Mouse (Mus musculus) CH12.LX (cell line): ENCODE measurements around the gene Gm44790. TPM values are rescaled to one million over a fixed set of nuclear protein-coding genes. Genes with fewer than 3 reads are reported as not detected.

Experiments used
- DNase-seq: peaks from one replicate; pipeline ENCODE4 v3.0.0-alpha.2; 2013; ENCODE audit errors: extremely low read depth
- H3K27ac ChIP-seq: 2 replicates; pipeline ENCODE4 v1.5.1; 2012; ENCODE audit warnings: low read depth, mild to moderate bottlenecking, control low read depth, moderate library complexity; ENCODE audit not compliant: insufficient read depth
- H3K27me3 ChIP-seq: replicated peaks from 2 replicates; pipeline ENCODE3; 2012; ENCODE audit warnings: inconsistent platforms
- H3K36me3 ChIP-seq, 2 experiments: replicated peaks in 1 of 2; 2 replicates each; pipeline versions ENCODE3 to v1.6.1; 2012; ENCODE audit warnings: inconsistent platforms in 1 of 2, low read length in 1 of 2, mild to moderate bottlenecking in 1 of 2, mixed read lengths in 1 of 2, moderate library complexity in 1 of 2; ENCODE audit not compliant: control insufficient read depth in 1 of 2, insufficient read depth in 1 of 2
- H3K4me1 ChIP-seq, 2 experiments: 2 replicates each; pipeline ENCODE4 v1.6.1; 2012; ENCODE audit warnings: inconsistent platforms in 1 of 2, moderate library complexity in 1 of 2; ENCODE audit not compliant: insufficient read depth in 2 of 2, control insufficient read depth in 1 of 2
- H3K4me2 ChIP-seq: 2 replicates; pipeline ENCODE4 v1.6.1; 2012; ENCODE audit warnings: low read depth, mild to moderate bottlenecking, control low read depth; ENCODE audit not compliant: poor library complexity, insufficient read depth, severe bottlenecking
- H3K4me3 ChIP-seq, 3 experiments: fragments of 150-350 bp in 1 of 3; sonication (generic) in 1 of 3; replicated peaks in 1 of 3; 2 replicates each; pipeline versions ENCODE3 to v1.5.1; 2011 to 2012; ENCODE audit warnings: low read depth in 2 of 3, low read length in 2 of 3, mild to moderate bottlenecking in 2 of 3, moderate library complexity in 2 of 3, control low read depth in 1 of 3, improper control_type of control experiment in 1 of 3, inconsistent platforms in 1 of 3, mixed read lengths in 1 of 3; ENCODE audit not compliant: poor library complexity in 1 of 3
- H3K79me2 ChIP-seq: replicated peaks from 2 replicates; pipeline ENCODE4 v1.6.1; 2012; ENCODE audit warnings: mild to moderate bottlenecking, moderate library complexity; ENCODE audit not compliant: control insufficient read depth, poor library complexity, insufficient read depth, severe bottlenecking; ENCODE audit errors: extremely low read depth
- H3K9ac ChIP-seq: 2 replicates; pipeline ENCODE4 v1.6.1; 2012; ENCODE audit warnings: low read depth, mild to moderate bottlenecking, control low read depth, moderate library complexity; ENCODE audit not compliant: insufficient read depth
- H3K9me3 ChIP-seq: replicated peaks from 2 replicates; pipeline ENCODE3; 2012; ENCODE audit warnings: low read length, inconsistent platforms, mixed read lengths
- BHLHE40 ChIP-seq: IDR thresholded peaks from 2 replicates; pipeline ENCODE4 v1.6.1; 2011; ENCODE audit warnings: mild to moderate bottlenecking, low read depth, low read length, improper control_type of control experiment
- CHD1 ChIP-seq: IDR thresholded peaks from 2 replicates; pipeline ENCODE4 v1.6.1; 2012; ENCODE audit warnings: low read depth, low read length, improper control_type of control experiment, inconsistent platforms
- CTCF ChIP-seq, 2 experiments: IDR thresholded peaks in 1 of 2; conservative IDR thresholded peaks in 1 of 2; 2 replicates each; pipeline ENCODE4 v1.5.1; 2011 to 2012; ENCODE audit warnings: low read depth in 2 of 2, low read length in 2 of 2, improper control_type of control experiment in 1 of 2, inconsistent platforms in 1 of 2, mild to moderate bottlenecking in 1 of 2, moderate library complexity in 1 of 2
- E2F4 ChIP-seq: IDR thresholded peaks from 2 replicates; pipeline ENCODE4 v1.6.1; 2011; ENCODE audit warnings: low read depth, low read length, improper control_type of control experiment; ENCODE audit not compliant: insufficient replicate concordance
- EP300 ChIP-seq: IDR thresholded peaks from 2 replicates; pipeline ENCODE4 v1.6.1; 2011; ENCODE audit warnings: low read length, improper control_type of control experiment
- HCFC1 ChIP-seq: IDR thresholded peaks from 2 replicates; pipeline ENCODE4 v1.6.1; 2012; ENCODE audit warnings: low read depth, mild to moderate bottlenecking, inconsistent platforms, low read length, improper control_type of control experiment
- IRF4 ChIP-seq: IDR thresholded peaks from 2 replicates; pipeline ENCODE4 v1.6.1; 2014; ENCODE audit warnings: low read depth, mild to moderate bottlenecking, inconsistent platforms, low read length, improper control_type of control experiment
- JUND ChIP-seq: conservative IDR thresholded peaks from 2 replicates; pipeline ENCODE4 v1.6.1; 2011; ENCODE audit warnings: low read depth, low read length, improper control_type of control experiment
- KAT2A ChIP-seq: IDR thresholded peaks from 2 replicates; pipeline ENCODE4 v1.6.1; 2012; ENCODE audit warnings: low read length, improper control_type of control experiment, inconsistent platforms; ENCODE audit not compliant: insufficient replicate concordance
- MAFK ChIP-seq: IDR thresholded peaks from 2 replicates; pipeline ENCODE4 v1.6.1; 2011; ENCODE audit warnings: low read length, improper control_type of control experiment; ENCODE audit not compliant: insufficient replicate concordance
- MAX ChIP-seq: IDR thresholded peaks from 2 replicates; pipeline ENCODE4 v1.6.1; 2011; ENCODE audit warnings: low read length, improper control_type of control experiment
- MEF2A ChIP-seq: IDR thresholded peaks from 2 replicates; pipeline ENCODE4 v1.6.1; 2014; ENCODE audit warnings: low read depth, mild to moderate bottlenecking, inconsistent platforms, low read length, improper control_type of control experiment, borderline replicate concordance
- MYC ChIP-seq: IDR thresholded peaks from 2 replicates; pipeline ENCODE4 v1.6.1; 2011; ENCODE audit warnings: low read depth, mild to moderate bottlenecking, improper control_type of control experiment, low read length
- NRF1 ChIP-seq: IDR thresholded peaks from 2 replicates; pipeline ENCODE4 v1.6.1; 2014; ENCODE audit warnings: low read depth, mild to moderate bottlenecking, inconsistent platforms, low read length, improper control_type of control experiment, moderate library complexity
- PAX5 ChIP-seq: IDR thresholded peaks from 2 replicates; pipeline ENCODE4 v1.6.1; 2012; ENCODE audit warnings: low read length, inconsistent platforms, mixed read lengths
- POLR2A ChIP-seq: IDR thresholded peaks from 2 replicates; pipeline ENCODE4 v1.6.1; 2011; ENCODE audit warnings: low read depth, mild to moderate bottlenecking, improper control_type of control experiment, low read length
- TCF12 ChIP-seq: IDR thresholded peaks from 2 replicates; pipeline ENCODE4 v1.6.1; 2014; ENCODE audit warnings: low read depth, mild to moderate bottlenecking, inconsistent platforms, low read length, improper control_type of control experiment
- UBTF ChIP-seq: IDR thresholded peaks from 2 replicates; pipeline ENCODE4 v1.6.1; 2012; ENCODE audit warnings: low read depth, mild to moderate bottlenecking, inconsistent platforms, low read length, improper control_type of control experiment, moderate library complexity
- ZMIZ1 ChIP-seq: IDR thresholded peaks from 2 replicates; pipeline ENCODE4 v1.6.1; 2012; ENCODE audit warnings: low read depth, mild to moderate bottlenecking, inconsistent platforms, low read length, improper control_type of control experiment
- ZNF384 ChIP-seq: IDR thresholded peaks from 2 replicates; pipeline ENCODE4 v1.6.1; 2012; ENCODE audit warnings: low read depth, low read length, improper control_type of control experiment, inconsistent platforms
- dilution Hi-C: fragments of 300-500 bp; cut with MboI; formaldehyde crosslinking; loops from 2 replicates; pipeline ENCODE4 v1.14.3; 2020; ENCODE audit warnings: low sequenced_read_pairs; ENCODE audit not compliant: extremely low pct_unique_long_range_greater_than_20kb, extremely low pct_ligation_motif_present
- in situ Hi-C: fragments of 300-500 bp; cut with MboI; formaldehyde crosslinking; loops from 3 replicates; pipeline ENCODE4 v1.14.3; 2019; ENCODE audit warnings: low sequenced_read_pairs, low pct_ligation_motif_present, low pct_unique_long_range_greater_than_20kb, mixed read lengths
- polyA plus RNA-seq: library from polyadenylated mRNA; unstranded; fragments of >175 nt; gene quantifications from 2 replicates; pipeline ENCODE4 v1.2.1, GENCODE M21; 2012; ENCODE audit warnings: low read depth; ENCODE audit not compliant: insufficient read length
- total RNA-seq, 2 experiments: library from RNA; depleted of rRNA; stranded (reverse); fragments of 300-350 nt in 1 of 2; fragments of >200 nt in 1 of 2; gene quantifications; 2 replicates each; pipeline ENCODE4 v1.2.3; 2012 to 2014

Gene Gm44790
- total and polyA plus RNA-seq, 3 experiments, result not detected

DNA sequence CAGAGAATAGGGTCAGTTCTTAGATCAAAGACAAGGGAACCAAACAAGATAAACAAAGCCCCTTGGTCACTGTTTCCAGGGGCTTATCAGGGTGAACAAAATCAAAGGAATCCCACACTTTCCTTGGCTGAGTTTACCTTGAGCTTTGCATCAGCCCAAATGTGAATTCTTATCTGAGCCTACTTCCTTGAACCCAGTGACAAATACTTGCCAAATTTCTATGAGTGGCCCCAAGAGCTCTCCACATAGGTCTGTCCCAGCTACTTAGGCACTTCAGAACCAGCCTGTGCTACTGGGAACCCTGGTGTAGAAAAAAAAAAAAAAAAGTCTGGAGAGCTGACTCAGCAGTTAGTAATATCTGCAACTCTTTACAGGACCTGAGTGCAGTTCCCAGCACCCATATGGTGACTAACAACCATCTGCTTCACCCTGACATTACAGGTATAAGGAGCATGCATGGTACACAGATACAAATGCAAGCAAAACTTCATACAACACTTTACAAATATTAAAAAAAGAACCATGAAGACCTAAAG lies 48.3 kb downstream of the Gm44790 start:
- H3K4me2 ChIP-seq, result no peak overlapping the region
- no peaks in the 10 kb centered on the region for H3K9me3 ChIP-seq
- DNase-seq, result no peak
- dilution Hi-C loops, result no loop called here
- no peaks in the 10 kb centered on the region for H3K79me2 ChIP-seq
- in situ Hi-C loops, result loop anchor here (5.0 kb wide), 1 partner anchor 38 kb away; no protein-coding TSS in a partner anchor
- no peak overlapping the region for H3K9ac ChIP-seq
- H3K4me1 ChIP-seq, result peaks cover 7 to 25% of the 10 kb centered on the region in 2 experiments; a peak in 3 of 4 replicates
- TF ChIP-seq MAFK (peak; percentile 90), CTCF (conservative IDR thresholded peaks at IDR 0.05 in 1 of 2, IDR thresholded peaks at IDR 0.05 in 1 of 2; ENCODE audit: low read depth in 2 of 2, low read length in 2 of 2) (no peak), EP300 (no peak), IRF4 (no peak), MEF2A (no peak), E2F4 (no peak), PAX5 (no peak), ZNF384 (no peak)
- no peaks in the 10 kb centered on the region for H3K27me3 ChIP-seq
- H3K27ac ChIP-seq, result no peak overlapping the region
- H3K36me3 ChIP-seq, result peaks cover 0 to 19% of the 10 kb centered on the region in 2 experiments
- no peak overlapping the region for H3K4me3 ChIP-seq

DNA sequence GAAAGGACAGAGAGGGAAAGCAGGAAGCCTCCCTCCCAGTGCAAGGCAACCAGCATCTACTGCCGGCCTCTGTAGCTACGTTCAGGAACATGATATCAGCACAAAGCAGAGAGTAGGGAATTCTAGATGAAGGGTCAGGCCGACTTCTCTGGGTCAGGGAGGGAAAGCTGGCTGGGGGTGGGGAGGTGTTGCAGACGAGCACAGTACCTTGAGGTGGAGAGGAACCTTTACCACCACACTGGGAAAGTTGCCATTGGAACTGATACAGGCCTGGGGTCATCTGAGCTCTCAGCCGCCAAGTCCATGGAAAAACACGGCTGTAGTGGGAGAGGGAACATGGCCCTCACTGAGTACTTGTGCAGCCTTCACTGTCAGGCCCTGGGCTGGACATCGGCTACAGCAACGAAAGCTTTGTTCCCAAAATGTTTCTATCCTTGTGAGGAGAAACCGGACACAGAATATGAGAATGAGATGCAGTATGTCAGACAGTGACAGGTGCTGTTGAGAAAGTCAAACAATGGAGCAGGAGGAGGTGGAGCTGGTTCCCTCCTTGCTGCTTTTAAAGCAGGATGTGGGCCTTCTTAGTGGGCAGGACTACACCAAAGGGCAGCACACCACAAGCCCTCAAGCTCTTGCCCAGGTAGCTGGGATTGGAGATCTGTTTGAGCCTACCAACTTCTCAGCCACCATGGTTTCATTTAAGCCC lies 49.2 kb downstream of the Gm44790 start:
- in situ Hi-C loops, result loop anchor here (5.0 kb wide), 1 partner anchor 37 kb away; no protein-coding TSS in a partner anchor
- H3K4me2 ChIP-seq, result no peak overlapping the region
- TF ChIP-seq UBTF (no peak), HCFC1 (no peak), E2F4 (no peak), NRF1 (no peak), POLR2A (no peak), JUND (no peak), BHLHE40 (no peak), IRF4 (no peak), KAT2A (no peak), CHD1 (no peak), ZMIZ1 (no peak), MAFK (no peak), EP300 (no peak), MAX (no peak), TCF12 (no peak), MYC (no peak)

More for the DNA sequence above, 49.2 kb downstream of the Gm44790 start:
- Histone ChIP-seq H3K27me3 (no peaks in the 10 kb centered on the region), H3K36me3 (peaks cover 0 to 13% of the 10 kb centered on the region in 2 experiments), H3K4me1 (peaks cover 7 to 31% of the 10 kb centered on the region in 2 experiments; a peak in 3 of 4 replicates), H3K9me3 (no peaks in the 10 kb centered on the region), H3K79me2 (no peaks in the 10 kb centered on the region), H3K9ac (no peak overlapping the region), H3K4me3 (no peak overlapping the region), H3K27ac (no peak overlapping the region)
- DNase-seq, result no peak
- dilution Hi-C loops, result no loop called here
